Mouse (Mus musculus) intestine, embryonic 15.5 days (tissue): ENCODE measurements around the gene Cyp2j12. TPM values are rescaled to one million over a fixed set of nuclear protein-coding genes. Genes with fewer than 3 reads are reported as not detected.

Source experiments
- ATAC-seq: fragments of 200-750 bp; cut with Nextera tagmentation; 2 replicates; pipeline ENCODE4 v1.8.0; 2017; ENCODE audit warnings: moderate TSS enrichment, moderate library complexity
- H3K27ac ChIP-seq: fragments of 300-500 bp; sonication (generic); 2 replicates; pipeline ENCODE4 v1.5.1; 2015; ENCODE audit warnings: mild to moderate bottlenecking, inconsistent platforms
- H3K27me3 ChIP-seq: fragments of 300-500 bp; sonication (generic); replicated peaks from 2 replicates; pipeline ENCODE4 v1.6.1; 2015; ENCODE audit warnings: inconsistent platforms
- H3K36me3 ChIP-seq: fragments of 300-500 bp; sonication (generic); 2 replicates; pipeline ENCODE4 v1.6.1; 2015; ENCODE audit warnings: inconsistent platforms
- H3K4me1 ChIP-seq: fragments of 300-500 bp; sonication (generic); replicated peaks from 2 replicates; pipeline ENCODE4 v1.6.1; 2015; ENCODE audit warnings: inconsistent platforms
- H3K4me2 ChIP-seq: fragments of 300-500 bp; sonication (generic); replicated peaks from 2 replicates; pipeline ENCODE4 v1.6.1; 2015; ENCODE audit warnings: mild to moderate bottlenecking, inconsistent platforms
- H3K4me3 ChIP-seq: fragments of 300-500 bp; sonication (generic); replicated peaks from 2 replicates; pipeline ENCODE4 v1.5.1; 2015; ENCODE audit warnings: inconsistent platforms
- H3K9ac ChIP-seq: fragments of 300-500 bp; sonication (generic); 2 replicates; pipeline ENCODE4 v1.6.1; 2015; ENCODE audit warnings: inconsistent platforms
- H3K9me3 ChIP-seq: fragments of 300-500 bp; sonication (generic); 2 replicates; pipeline ENCODE4 v1.6.1; 2016; ENCODE audit warnings: inconsistent platforms
- WGBS: fragments of 180-500 bp; shearing (Covaris S2); methylation state at CpG from one replicate; pipeline ENCODE4 v1.1.7; 2015; 5-methylcytosine and 5-hydroxymethylcytosine counted together
- polyA plus RNA-seq: library from polyadenylated mRNA; unstranded; fragments of >200 nt; fragmentation: Nextera tagmentation; extraction: Ambion mirVana; gene quantifications from 2 replicates; pipeline ENCODE4 v1.2.1, GENCODE M21; 2015

The Cyp2j12 gene
- polyA plus RNA-seq, 1 experiment from 2014 or later, result not detected

- Histone ChIP-seq H3K36me3 (no peaks in the 10 kb centered on the region), H3K4me2 (peak within 1 kb of the TSS; percentile 43), H3K4me3 (no peak within 1 kb of the TSS), H3K27ac (no peak within 1 kb of the TSS), H3K9ac (no peak within 1 kb of the TSS), H3K27me3 (no peaks in the 10 kb centered on the region), H3K9me3 (no peaks in the 10 kb centered on the region), H3K4me1 (peaks cover 4% of the 10 kb centered on the region; the same call in 1 of the 2 replicates)
- 10% methylated on average over 20 of the region's 20 CpGs for WGBS
- peak; percentile 69 for ATAC-seq
Observed at GRCm38 (mm10) chr4:96077261-96078125, 63.5 kb downstream of the Cyp2j12 start, which contains the start of gene Cyp2j13. Gene Cyp2j13, minus strand, starts transcription at chr4:96077546.

- Histone ChIP-seq H3K9ac (no peak overlapping the region), H3K27me3 (no peaks in the 10 kb centered on the region), H3K4me3 (no peak overlapping the region), H3K4me1 (no peaks in the 10 kb centered on the region), H3K4me2 (no peak overlapping the region), H3K27ac (no peak overlapping the region), H3K36me3 (no peaks in the 10 kb centered on the region), H3K9me3 (no peaks in the 10 kb centered on the region)
- no peak for ATAC-seq
- 82% methylated on average over 2 of the region's 2 CpGs for WGBS
Observed at GRCm38 (mm10) chr4:96062045-96062444, 78.9 kb downstream of the Cyp2j12 start.

- H3K27me3 ChIP-seq, result no peaks in the 10 kb centered on the region
- H3K4me1 ChIP-seq, result no peaks in the 10 kb centered on the region
- H3K9me3 ChIP-seq, result no peaks in the 10 kb centered on the region
- no peak overlapping the region for H3K27ac ChIP-seq
- H3K4me2 ChIP-seq, result no peak overlapping the region
- H3K4me3 ChIP-seq, result no peak overlapping the region
- ATAC-seq, result no peak
- H3K9ac ChIP-seq, result no peak overlapping the region
- WGBS, result 90% methylated on average over 2 of the region's 2 CpGs
- H3K36me3 ChIP-seq, result no peaks in the 10 kb centered on the region
Observed at GRCm38 (mm10) chr4:96060106-96060505, 80.8 kb downstream of the Cyp2j12 start.

Other genes starting within 250 kb of the Cyp2j12 start
- 35.1 and 37.5 TPM in 2 replicates for gene Hook1, start 173.9 kb downstream of the Cyp2j12 start, polyA plus RNA-seq
- 0.25 and 0.40 TPM in 2 replicates for gene Cyp2j13, start 63.6 kb downstream of the Cyp2j12 start, polyA plus RNA-seq
- gene Cyp2j7, start 95.5 kb upstream of the Cyp2j12 start, polyA plus RNA-seq, result not detected in 2 replicates
- gene Cyp2j11, start 207.5 kb upstream of the Cyp2j12 start, polyA plus RNA-seq, result not detected in 2 replicates